8 mouse cellular contexts compared by ENCODE assay signal in genomic region chr11:117967249-117968015, GRCm38 (mm10). TPM values are rescaled to one million over a fixed set of nuclear protein-coding genes. Genes with fewer than 3 reads are reported as not detected.
DNase-seq lines count a peak whose midpoint lies in the region; ATAC-seq lines count a peak whose summit lies in the region.

No protein-coding gene starts in this region.

- no peak for ATAC-seq in forebrain, embryonic 13.5 days
- no peak for ATAC-seq in liver, embryonic 13.5 days (ENCODE audit: low read depth)

- no peaks in the 10 kb centered on the region for H3K36me3 ChIP-seq in forebrain, embryonic 13.5 days (ENCODE audit: poor library complexity, severe bottlenecking)
- peaks cover 21% of the 10 kb centered on the region for H3K36me3 ChIP-seq in liver, embryonic 13.5 days

- peaks cover 70% of the 10 kb centered on the region for H3K4me1 ChIP-seq in forebrain, embryonic 13.5 days
- peaks cover 82% of the 10 kb centered on the region for H3K4me1 ChIP-seq in liver, embryonic 13.5 days (replicated peaks)

- peaks cover 34% of the 10 kb centered on the region for H3K27me3 ChIP-seq in forebrain, embryonic 13.5 days
- H3K27me3 ChIP-seq in liver, embryonic 13.5 days = peaks cover 70% of the 10 kb centered on the region

- H3K27ac ChIP-seq in forebrain, embryonic 13.5 days = peak overlapping the region; percentile 95; the same call in 1 of the 2 replicates
- H3K27ac ChIP-seq in liver, embryonic 13.5 days = no peak overlapping the region

- H3K9ac ChIP-seq in forebrain, embryonic 13.5 days = peak overlapping the region; percentile 88
- H3K9ac ChIP-seq in liver, embryonic 13.5 days = peak overlapping the region; percentile 85

- no peaks in the 10 kb centered on the region for H3K9me3 ChIP-seq in forebrain, embryonic 13.5 days (replicated peaks)
- H3K9me3 ChIP-seq in liver, embryonic 13.5 days (replicated peaks) = no peaks in the 10 kb centered on the region

- DNase-seq in layer of hippocampus, adult 9-11 months = peak; percentile 21
- DNase-seq in layer of hippocampus, postnatal 36 days = no peak
- DNase-seq in brain, adult 2 months (ENCODE audit: low read depth, low spot score) = peak; percentile 51
- no peak for DNase-seq in liver, embryonic 13.5 days
- DNase-seq in adrenal gland, adult 2 months = no peak
- no peak for DNase-seq in adrenal gland, postnatal 14 days
- DNase-seq in left cerebral cortex, adult 9 months (ENCODE audit: low spot score in 2 of 2) = no peak

- 4% methylated on average over 34 of the region's 34 CpGs for WGBS in forebrain, embryonic 13.5 days
- WGBS in liver, embryonic 13.5 days (ENCODE audit: insufficient replicate concordance) = 29% methylated on average over 34 of the region's 34 CpGs

- peak overlapping the region; percentile 75 for H3K4me3 ChIP-seq in forebrain, embryonic 13.5 days
- peak overlapping the region; percentile 77 for H3K4me3 ChIP-seq in liver, embryonic 13.5 days (replicated peaks)

- H3K4me2 ChIP-seq in forebrain, embryonic 13.5 days = peak overlapping the region; percentile 99
- H3K4me2 ChIP-seq in liver, embryonic 13.5 days = peak overlapping the region; percentile 96

RNA-seq across cellular contexts. Expression of gene Socs3, which starts 2.4 kb away (rescaled TPM):
- total RNA-seq in layer of hippocampus, postnatal 36 days (2021) = 1 to 10 TPM; 1.3 to 1.4 TPM
- polyA plus RNA-seq in forebrain, embryonic 13.5 days (2015; fragmentation: Nextera tagmentation; extraction: Ambion mirVana) = 12.4 and 13.5 TPM in 2 replicates
- 6.7 and 6.9 TPM in 2 replicates for polyA plus RNA-seq in liver, embryonic 13.5 days (2015; fragmentation: Nextera tagmentation; extraction: Ambion mirVana)
- total RNA-seq in adrenal gland, adult 2 months (2021) = 1 to 10 TPM; 3.2 to 6.9 TPM
- 14.1 and 14.8 TPM in 2 replicates for polyA plus RNA-seq in adrenal gland, adult 2 months (2012; rRNA removed)
- 4.8 and 6.5 TPM in 2 replicates for total RNA-seq in adrenal gland, postnatal 14 days (2021)

RNA-seq across cellular contexts. Expression of gene Pgs1, which starts 18.7 kb away (rescaled TPM):
- total RNA-seq in layer of hippocampus, postnatal 36 days (2021) = 10 to 100 TPM; 75.1 to 79.4 TPM
- 42.7 and 47.7 TPM in 2 replicates for polyA plus RNA-seq in forebrain, embryonic 13.5 days (2015; fragmentation: Nextera tagmentation; extraction: Ambion mirVana)
- polyA plus RNA-seq in liver, embryonic 13.5 days (2015; fragmentation: Nextera tagmentation; extraction: Ambion mirVana) = 18.1 and 19.4 TPM in 2 replicates
- 10 to 100 TPM; 53.9 to 54.5 TPM for total RNA-seq in adrenal gland, adult 2 months (2021)
- 99.4 and 165 TPM in 2 replicates for polyA plus RNA-seq in adrenal gland, adult 2 months (2012; rRNA removed)
- total RNA-seq in adrenal gland, postnatal 14 days (2021) = 32.9 and 39.2 TPM in 2 replicates

Comparison
In these comparisons a context has a peak if more than half of its experiments do, and no peak if none do; other contexts are left out.
1. DNase-seq: peak in layer of hippocampus, adult 9-11 months (single experiment) and brain, adult 2 months (single experiment); none in layer of hippocampus, postnatal 36 days (0 of 2), liver, embryonic 13.5 days (single experiment), adrenal gland, adult 2 months (single experiment), adrenal gland, postnatal 14 days (single experiment) and left cerebral cortex, adult 9 months (0 of 2).